Mouse (Mus musculus) ovary, postnatal 10 days (tissue): Measurements from ENCODE around the gene Wars.
"Not testable (repeated sequence)": the region's sequence is repeated elsewhere in the genome, so short reads cannot be mapped to it uniquely, and the experiment has no call there.

Source experiments
- DNase-seq: peaks from one replicate; pipeline ENCODE4 v3.0.0; 2022; ENCODE audit warnings: low spot score

Wars gene

DNA sequence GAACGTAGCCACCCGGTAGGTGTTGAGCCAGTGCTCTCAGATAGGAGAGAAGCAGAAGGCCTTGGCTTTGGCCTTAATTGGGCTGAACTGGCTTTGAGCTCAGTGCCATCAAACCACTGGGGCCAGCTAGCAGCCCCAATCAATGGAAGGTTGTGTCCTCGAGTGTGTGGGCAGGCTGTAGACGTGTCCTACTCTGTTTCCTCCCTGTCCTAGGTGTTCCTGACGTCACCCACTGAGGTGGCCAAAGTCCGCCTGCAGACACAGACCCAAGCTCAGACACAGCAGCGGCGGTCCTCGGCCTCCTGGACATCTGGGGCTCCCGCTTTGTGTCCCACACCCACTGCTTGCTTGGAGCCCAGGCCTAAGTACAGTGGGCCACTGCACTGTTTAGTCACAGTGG lies 38.9 kb downstream of the Wars start:
- DNase-seq, result no peak

DNA sequence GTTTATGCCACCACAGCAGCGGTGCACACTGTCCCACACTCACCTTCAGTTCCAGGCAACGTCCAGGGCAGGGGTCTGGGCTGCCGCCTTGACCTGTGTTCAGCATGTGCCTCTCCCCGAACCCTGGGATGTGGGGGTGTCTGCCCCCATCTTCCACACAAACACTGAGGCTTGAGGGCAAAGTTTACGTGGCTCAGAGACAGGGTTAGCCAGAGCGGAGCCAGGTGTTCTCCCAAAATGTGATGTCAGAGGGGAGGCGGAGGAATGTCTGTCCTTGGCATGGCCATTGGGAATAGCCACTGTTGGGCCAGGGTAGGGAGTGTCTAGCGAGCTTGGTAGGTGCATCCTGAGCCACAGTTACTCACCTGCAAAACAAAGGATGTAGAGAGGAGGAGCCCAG lies 41.2 kb downstream of the Wars start:
- no peak for DNase-seq

GRCm38 (mm10) chr12:108850886-108851285 lies 43.1 kb downstream of the Wars start:
- no peak for DNase-seq

GRCm38 (mm10) chr12:108850129-108850528 lies 43.8 kb downstream of the Wars start:
- DNase-seq, result no peak

DNA sequence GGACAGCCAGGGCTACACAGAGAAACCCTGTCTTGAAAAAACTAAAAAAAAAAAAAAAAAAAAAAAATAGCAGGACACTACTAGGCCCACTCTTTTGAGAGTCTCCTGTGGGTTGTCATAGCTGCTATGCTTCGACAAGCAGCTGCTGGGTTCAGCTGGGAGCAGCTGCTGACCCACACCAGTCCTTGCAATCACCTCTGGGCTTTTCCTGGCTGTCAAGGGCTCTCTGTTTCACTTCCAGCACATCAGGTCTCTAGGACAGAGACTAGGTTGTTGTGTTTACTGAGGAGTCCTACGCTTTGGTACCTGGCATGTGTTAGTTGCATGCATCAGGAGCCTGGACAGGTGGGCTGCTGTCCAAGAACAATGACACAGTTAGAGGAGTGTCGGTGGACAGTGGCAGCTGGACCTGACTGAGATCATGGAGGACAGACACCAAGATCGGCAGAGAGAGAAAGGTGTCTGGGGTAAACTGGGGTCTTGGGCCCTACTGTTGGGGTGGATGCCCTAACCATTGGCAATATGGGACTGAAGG lies 44.4 kb downstream of the Wars start:
- DNase-seq, result no peak

DNA sequence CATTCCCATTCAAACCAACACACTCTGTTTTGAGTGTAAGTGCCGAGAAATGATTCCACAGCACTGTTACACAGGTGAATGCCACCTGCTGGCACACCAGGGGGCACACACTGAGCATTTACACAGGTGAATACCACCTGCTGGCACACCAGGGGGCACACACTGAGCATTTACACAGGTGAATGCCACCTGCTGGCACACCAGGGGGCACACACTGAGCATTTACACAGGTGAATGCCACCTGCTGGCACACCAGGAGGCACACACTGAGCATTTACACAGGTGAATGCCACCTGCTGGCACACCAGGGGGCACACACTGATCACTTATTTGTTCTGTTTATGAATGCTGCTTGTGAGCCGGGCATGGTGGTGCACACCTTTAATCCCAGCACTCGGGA lies 45.9 kb downstream of the Wars start:
- not testable (repeated sequence) for DNase-seq

DNA sequence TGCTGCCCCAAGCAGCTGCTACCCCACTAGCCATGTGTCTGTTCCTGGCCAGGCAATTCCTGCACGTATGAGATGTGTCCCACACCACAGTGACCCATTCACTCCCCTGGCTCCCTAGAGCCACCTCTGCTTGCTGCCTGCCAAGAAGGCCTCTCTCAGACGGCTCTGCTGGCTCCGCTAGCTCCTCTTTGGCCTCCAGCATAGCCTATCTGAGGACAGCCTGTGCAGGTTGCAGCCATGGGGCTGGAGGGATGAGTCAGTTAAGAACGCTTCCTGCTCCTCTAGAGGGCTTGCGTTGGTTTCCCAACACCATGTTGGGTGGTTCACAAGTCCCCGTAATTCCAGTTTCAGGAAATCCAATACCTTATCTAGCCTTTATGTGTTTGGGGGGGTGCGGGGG lies 51.3 kb downstream of the Wars start:
- no peak for DNase-seq

DNA sequence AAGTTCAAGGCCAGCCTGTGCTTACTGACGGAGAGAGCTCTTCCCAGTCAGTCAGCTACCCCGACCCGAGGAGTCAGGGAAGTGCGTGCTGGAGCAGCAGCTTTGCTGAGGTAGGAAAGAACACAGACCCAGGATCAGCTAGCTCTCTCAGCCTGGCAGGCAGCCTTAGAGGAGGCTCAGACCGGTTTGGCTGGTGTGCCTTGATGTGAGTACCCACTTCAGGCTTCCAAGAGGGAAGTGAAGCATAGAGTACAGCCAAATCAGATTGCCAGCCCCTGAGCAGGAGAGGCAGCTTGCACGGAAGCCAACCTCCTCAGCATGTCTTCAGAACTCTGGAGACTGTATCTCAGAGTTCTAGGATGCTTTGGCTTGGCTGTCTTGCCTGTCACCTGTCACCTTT lies 52.8 kb downstream of the Wars start:
- no peak for DNase-seq

- no peak for DNase-seq
Measured at GRCm38 (mm10) chr12:108836722-108837121, 57.3 kb downstream of the Wars start.

DNA sequence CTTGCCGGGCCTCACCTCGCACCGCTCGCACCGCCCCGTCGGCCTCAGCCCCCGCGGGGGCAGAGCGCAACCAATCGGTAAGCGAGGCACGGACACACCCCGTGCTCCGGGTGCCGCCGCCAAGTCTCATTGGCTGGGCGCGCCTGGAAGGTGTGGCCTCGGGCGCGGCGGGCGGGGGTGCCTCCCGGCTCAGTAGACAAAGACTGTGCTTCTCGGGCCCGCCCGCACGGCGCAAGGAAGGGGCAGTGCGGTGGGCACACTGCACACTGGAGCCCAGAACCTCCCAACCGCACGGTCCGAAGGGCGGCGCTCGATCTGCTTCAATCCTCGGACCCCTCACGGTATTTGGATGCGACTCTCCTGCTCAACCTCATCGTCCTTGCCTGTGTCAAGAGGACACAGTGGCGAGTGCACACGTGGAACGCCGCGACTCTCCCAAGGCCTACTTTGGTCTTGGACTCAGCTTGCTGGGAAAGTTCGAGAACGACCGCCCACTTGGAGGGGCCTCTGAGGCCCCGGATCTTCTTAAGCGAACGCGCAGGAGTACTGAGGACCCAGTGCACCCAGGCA lies 58.0 kb downstream of the Wars start, which contains the start of the genes Slc25a29 and Slc25a47:
Slc25a29 (minus strand) TSS at position 44 of the 570 bp plus-strand sequence.
Slc25a47 (plus strand) TSS at position 207 of the 570 bp plus-strand sequence.
- DNase-seq, result peak; percentile 86

GRCm38 (mm10) chr12:108835208-108835839 lies 58.6 kb downstream of the Wars start:
- DNase-seq, result no peak

DNA sequence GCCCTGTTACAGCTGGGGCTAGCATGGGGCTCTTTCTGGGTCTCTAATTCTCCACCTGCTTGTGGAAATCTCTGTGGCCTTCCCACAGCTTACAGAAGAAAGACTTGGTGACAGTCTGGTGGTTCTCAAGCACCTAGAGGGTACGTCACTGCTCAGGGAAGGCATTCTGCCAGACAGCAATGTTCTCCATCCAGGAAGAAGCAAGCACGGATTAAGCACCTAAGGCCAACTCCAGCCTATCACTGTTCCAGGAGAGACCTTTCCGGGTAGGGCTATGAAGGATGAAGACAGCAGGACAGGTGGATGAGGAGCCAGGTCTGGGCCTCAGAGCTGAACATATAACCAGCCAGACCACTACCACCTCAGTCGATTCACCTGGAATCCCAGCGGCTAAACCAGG lies 59.2 kb downstream of the Wars start:
- DNase-seq, result no peak

- DNase-seq, result no peak
Measured at GRCm38 (mm10) chr12:108834337-108834736, 59.6 kb downstream of the Wars start.

GRCm38 (mm10) chr12:108833408-108833807 lies 60.6 kb downstream of the Wars start:
- no peak for DNase-seq

DNA sequence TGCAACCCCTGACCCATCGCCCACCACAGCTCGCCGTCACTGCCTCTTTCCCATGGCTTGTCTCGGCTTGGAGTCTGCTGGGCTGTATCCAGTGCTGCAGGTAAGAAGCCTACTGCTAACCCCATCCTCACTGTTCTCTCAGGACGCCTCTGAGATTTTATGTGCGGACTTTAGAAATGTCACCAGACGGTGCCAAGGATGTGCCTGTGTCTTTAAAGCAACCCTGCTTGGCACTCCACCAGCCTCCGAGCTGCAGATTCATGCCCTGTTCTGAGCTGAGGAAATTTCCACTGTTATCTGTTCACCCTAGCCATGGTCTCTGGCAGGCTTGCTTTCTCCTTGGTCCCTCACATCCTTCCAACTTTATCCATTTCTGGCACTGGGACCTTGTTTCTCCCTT lies 61.1 kb downstream of the Wars start:
- no peak for DNase-seq

GRCm38 (mm10) chr12:108831966-108832643 lies 61.9 kb downstream of the Wars start:
- DNase-seq, result no peak

DNA sequence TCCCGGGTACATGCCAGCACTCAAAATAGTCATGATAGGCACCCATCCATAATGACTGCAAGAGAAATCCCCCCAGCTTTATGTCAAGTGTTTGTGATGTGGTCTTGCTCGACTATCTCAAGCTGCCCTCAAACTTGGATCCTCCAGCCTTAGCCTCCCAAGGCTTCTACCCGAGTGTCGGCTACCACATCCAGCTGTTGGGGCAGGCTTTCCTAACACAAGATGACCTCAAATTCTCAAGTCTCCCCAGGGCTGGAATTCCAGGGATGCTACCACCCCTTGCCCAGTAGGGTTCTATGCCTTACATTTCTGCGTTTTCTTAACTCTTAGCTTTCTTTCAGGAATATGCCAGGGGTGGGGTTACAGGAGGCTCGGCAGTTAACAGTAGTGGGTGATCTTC lies 63.6 kb downstream of the Wars start:
- no peak for DNase-seq

DNA sequence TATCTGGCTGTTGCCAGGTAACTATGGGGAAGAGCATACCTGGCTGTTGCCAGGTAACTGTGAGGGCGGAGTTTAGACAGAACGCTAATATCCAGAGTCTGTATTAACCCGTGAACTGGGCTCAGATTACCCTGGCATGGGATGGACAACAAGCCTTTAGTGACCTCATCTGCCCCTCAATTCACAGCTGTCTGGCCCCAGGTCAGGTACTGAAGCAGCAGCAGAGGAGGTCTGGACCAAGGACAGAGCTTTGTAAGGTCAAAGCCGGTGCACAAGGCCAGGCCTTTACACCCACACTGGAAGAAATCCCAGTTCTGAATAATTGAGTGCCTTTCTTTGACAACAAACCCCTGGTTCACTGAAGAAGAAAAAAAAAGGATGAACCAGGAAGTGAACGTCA lies 64.3 kb downstream of the Wars start:
- DNase-seq, result no peak

- DNase-seq, result no peak
Measured at GRCm38 (mm10) chr12:108827641-108828040, 66.3 kb downstream of the Wars start.

DNA sequence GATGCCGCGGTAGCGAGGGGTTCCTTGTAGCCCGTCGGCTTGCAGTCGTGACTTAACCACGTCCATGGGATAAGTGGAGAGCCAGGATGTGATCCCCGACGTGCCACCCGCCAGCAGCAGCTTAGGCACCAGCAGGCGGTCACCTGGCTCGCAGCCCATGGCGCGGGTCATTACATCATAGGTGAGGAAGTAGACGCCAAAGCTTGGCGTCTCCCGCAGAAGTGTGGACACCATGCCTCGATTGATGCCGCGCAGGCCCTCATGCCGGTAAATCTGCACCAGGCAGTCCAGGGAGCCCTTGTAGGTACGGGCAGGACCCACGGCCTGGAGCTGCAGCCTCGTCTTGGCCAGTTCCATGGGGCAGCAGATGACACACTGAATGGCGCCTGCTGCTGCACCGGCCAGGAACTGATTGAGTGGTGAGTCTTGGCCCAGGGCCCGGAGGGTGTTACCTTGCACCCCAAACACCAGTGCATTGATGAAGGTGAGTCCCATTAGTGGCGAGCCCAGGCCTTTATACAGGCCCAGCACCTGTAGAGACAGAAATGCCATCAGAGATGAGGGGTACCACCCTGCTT lies 66.9 kb downstream of the Wars start:
- DNase-seq, result no peak

- no peak for DNase-seq
Measured at GRCm38 (mm10) chr12:108826282-108826957, 67.6 kb downstream of the Wars start.

GRCm38 (mm10) chr12:108825561-108826224 lies 68.3 kb downstream of the Wars start:
- no peak for DNase-seq
